Mouse (Mus musculus) right cerebral cortex, postnatal 4 days (tissue): ENCODE results near the gene Gm26558.

Source experiments
- DNase-seq: peaks from one replicate; pipeline ENCODE4 v3.0.0-alpha.2; 2022

The Gm26558 gene

DNA sequence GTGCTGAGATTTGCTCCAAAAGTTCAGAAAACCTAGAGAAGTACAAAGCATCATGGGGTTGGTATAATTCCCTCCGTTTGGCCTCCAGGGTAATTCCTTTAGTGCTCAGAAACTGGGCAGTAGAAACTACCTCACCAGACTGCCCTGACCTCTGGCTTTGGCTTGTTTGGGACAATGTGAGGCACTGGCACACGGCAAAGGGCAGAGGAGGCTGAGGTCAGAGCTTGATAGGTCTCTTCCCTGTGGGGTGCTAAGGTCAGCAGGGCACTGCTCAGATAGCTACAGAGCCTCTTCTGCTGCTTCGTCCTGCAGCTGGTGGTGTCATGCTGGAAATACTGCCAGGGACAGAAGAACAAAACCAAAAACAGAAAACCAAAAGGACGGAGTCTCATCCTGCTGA, 14.2 kb downstream of the Gm26558 start:
- no peak for DNase-seq

DNA sequence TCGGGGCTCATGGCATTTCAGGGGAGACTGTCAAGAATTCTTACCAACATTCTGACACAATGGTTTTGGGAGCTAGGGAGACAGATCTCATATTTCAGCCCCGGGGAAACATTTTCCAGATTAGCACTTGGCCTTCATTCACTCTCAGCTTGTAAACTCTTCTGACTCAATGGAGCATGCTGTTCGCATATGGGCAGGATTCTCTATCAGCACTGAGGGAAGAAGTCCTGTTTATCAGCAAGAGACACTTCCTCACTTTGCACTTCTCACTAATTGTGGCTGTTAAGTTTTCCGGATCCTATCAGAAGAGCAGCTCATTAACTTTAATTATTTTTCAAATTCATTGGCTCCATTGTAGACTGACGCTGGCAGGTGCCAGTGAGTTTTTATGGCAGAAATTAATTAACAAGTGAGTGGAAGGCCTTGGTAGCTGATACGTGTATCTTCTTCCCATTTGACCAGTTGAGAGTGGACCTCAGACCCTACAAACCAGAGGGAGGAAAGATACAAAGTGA, 16.6 kb downstream of the Gm26558 start:
- DNase-seq: no peak

DNA sequence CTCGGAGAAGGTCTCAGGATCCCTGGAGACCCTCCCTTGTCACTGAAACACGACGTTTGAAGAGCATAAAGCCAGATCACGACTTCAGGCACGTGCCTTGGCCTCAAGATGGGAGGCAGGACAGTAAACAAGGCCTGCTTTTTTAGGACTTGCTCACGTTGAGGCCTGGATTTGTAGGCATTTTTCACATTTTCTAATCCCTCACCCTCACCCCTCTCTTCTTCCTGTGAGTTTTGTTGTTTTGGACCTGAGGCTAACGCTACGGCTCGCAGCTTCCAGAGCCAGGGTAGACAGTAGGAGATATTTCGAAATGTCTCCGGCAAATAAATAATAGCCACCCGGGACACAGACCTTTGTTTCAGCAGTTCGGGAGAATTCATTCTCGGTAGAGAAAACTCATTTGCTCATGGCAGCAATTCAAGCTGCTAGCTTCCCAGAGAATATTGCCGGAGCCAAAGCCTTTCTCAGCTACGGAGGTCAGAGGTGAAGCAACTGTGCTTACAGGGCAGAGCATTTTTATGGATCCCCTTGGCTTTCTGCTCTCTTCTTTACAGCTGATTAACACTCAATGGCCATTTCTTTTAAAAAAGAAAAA, 18.8 kb downstream of the Gm26558 start:
- no peak for DNase-seq

DNA sequence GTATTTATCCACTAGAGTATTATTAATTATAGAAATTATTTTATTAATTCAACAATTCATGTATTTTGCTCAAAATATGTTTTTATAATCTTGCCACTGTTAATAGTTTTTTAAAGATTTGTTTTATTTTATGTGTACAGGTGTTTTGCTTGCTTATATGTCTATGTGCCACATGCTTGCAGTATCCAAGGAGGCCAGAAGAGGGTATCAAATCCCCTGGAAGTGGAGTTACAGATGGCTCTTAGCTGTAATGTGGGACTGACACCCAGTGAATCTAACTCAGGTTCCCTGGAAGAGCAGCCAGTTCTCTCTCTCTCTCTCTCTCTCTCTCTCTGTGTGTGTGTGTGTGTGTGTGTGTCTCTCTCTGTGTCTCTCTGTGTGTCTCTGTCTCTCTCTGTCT, 20.9 kb downstream of the Gm26558 start:
- DNase-seq: no peak

DNA sequence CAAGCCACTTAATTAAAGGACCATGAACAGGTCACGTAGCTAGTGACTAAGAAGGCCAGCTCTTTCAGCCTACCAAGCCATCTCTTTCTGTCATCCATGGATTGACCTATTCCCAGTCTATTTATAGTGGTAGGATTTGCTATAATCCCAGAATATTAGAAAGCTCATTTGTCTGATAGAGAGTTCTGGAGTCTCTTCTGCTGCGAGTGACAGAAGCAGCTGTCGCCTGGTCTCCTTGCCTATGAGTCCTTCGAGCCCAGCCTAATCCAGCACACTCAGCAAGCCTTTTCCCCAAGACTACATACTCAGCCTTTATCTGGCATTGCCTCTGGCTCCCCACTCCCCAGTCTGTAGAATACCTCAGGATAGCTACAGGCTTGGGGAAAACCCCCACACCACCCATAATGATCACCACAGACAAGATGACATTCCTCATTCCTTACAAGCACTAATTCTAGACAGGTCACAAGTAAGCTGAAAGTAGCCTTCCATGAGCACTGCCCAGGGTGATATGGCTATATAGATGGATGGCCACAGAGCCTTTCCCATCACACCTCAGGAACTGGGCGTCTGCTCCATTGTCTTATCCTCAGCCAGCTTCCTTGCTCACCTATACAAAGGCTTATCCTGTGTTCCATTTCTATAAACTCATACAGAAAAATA, 27.7 kb downstream of the Gm26558 start:
- DNase-seq: no peak

DNA sequence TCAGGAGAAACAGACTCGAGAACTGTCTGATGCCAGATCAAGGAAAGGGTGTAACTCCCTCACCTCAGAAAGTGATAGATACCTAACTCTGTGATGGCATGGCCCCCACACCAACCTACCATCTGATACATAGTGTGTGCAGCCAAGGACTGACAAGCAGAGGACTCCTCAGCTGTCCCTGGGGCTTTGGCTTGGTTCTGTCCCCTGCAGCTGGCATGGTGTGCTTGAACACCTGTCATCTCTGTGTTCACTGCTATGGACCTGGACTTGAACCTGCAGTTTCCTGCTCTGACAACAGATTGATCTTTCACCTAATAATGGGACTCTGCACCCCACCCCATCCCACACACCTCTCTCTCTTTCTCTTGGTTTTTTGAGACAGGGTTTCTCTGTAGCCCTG, 29.5 kb downstream of the Gm26558 start:
- DNase-seq: no peak

DNA sequence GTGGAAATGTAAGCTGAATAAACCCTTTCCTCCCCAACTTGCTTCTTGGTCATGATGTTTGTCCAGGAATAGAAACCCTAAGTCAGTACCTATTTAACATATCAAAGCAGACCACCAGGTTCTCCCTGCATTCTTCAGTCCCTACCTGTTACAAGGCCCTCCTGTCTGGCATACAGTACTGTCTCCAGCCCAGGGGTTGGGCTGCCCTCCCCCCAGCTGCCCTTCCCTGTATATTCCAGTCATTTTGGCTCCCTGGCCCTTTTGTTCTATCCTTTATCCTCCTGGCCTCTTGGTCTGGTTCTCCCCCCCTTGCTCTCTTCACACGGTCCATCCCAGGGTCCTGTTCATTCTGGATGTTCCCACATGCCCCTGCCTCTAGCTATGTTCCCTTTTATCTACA, 30.6 kb downstream of the Gm26558 start:
- no peak for DNase-seq

DNA sequence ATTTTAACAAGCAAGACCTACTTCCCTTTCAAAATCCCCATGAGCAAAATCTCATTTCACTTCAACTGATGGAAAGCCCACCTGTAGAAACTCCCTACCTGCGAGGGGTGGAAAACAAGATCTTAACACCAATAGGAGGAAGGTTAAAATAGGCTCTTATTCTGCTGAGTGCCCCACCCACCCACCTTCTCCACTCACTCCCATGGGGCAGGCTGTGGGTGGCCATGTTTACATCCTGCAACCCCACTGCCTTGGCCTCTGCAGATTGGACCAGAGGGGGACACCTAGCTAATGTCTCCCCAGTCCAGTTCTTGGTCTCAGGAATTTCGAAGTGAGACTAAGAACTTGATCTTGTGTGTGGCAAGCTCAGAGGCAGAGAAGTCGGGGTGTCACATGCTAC, 32.0 kb downstream of the Gm26558 start:
- no peak for DNase-seq

DNA sequence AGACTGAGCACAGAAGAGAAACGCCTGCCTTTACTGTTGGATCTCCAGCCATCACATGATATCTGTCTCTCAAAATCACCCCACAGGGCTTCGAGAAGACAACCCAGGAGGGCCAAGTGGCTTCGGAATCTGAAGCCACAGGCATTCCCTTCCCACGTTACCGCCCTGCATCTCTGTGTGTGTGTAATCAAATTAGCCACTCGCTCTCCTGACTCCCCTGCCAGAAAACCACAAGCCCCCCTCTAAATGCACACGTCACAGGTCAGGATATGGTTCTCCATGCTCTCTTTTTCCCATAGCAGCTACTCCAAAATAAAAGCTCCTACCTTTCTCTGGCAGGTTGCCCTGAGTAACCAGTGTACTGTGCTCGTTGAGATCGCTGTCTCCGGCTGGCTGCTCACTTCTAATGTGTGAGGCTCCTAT, 32.6 kb downstream of the Gm26558 start:
- peak; percentile 26 for DNase-seq

DNA sequence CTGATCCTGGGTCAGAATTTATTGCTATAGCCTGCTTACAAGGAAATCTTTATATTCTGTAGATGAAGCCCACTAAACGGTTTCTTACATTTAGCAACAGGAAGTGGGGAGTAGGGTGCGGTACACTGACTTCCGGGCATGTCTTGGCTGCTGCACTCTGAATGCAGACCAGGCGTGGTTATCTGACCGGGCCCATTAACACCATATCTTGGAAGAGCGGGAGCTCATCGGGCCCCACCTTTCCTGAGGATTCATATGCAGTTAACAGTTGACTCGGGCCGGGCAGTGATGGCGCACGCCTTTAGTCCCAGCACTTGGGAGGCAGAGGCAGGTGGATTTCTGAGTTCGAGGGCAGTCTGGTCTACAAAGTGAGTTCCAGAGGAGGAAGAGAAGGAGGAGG, 33.5 kb downstream of the Gm26558 start:
- DNase-seq: no peak

DNA sequence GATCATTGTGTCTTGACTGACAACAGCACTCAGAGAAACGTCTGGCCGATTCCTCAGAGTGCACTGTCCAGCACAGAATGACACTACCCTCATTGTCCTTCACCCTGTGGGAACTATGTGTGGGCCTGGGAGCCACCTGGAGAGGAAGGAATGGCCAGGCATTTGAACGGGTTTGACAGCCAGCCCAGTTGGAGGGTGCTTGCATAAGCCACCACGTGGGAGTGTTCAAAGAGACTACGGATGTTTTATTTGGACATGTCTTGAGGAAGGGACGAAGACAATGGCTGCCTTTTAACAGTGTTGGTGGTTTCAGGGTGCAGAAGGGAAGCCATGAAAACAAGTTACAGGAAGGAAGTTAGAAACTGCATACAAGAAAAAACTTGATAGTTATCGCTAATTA, 36.1 kb downstream of the Gm26558 start:
- DNase-seq: no peak

DNA sequence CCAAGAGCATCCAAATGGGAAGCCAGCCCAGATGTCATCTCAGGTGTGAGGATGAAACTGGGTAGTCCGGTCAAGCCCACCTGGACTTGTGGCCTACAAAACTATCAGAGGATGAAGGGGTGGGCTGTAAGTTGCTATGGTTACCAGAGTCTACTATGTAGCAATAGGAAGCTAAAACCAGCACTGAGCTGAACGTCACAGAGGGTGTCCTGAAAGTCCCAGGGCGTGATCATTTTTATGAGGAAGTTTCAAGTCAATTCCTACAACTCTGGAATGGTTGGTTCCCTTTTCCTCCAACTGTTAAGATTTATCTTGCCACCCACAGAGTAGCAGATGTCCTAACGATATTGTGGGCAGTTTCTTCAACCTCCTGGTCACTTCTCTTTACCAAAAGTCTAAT, 39.7 kb downstream of the Gm26558 start:
- no peak for DNase-seq

DNA sequence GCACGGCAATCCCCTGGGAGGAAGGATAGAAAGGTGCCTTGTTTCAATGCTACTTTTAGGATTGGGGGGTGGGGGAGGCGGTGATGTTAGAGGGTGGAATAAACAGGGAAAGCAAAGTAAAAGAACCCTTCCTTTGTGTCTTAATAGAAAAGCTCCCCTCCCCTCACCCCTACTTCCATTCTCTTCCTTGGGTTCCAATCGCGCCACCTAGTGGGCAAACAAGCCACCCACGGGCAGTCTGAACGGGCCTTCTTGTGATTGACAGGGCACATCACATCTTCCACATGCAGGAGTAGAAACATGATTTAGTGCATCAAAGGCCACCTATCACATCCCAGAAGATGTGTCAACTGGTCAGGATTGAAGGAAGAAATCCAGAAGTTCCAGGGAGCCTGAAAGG, 41.7 kb downstream of the Gm26558 start:
- DNase-seq: peak; percentile 76

DNA sequence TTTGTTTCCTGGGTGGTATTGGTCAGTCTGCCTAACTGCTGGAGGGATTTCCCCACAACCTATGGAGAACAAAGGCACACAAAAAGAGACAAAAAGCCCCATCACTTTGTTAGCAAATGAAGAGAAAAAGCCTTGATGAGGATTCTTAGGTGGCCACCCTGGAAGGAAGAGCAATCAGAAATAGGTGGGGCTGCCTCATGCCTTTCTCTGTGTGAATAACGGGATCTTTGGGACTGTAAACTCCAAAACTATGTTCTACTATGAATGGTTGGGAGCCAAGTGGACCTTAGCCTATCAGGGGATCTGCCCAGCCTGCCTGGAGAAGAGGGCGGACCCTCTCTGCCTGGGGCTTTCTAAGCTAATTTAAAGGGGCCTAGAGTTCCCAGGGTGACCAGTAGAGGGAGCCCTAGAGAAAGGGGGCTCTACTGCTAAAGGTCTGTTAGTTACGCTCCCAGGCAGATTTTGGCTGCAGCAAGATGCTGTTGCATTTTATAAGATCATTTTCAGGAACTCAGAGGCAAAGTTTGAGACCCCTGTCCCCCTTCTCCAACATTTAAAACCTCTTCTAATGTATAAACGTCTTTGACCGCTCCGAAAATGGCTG, 42.6 kb downstream of the Gm26558 start:
- DNase-seq: no peak

DNA sequence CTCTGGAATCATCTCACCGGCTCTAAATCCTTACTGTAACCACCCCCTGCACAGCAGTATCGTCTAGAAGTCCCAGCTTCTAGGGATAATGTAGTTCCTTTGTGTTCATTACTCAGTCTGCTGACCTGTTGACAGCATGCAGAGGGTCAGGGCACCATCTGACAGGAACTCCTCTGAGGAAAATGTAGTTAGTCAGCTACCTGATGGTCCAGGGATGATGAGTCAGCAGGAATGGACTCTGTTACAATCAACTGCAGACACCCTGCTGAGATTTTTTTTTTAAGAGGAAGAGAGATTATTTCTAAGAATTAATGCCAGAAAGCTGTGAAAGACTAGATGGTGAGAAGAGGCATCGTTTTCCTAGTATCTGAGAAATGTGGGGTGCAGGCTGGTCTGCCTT, 45.3 kb downstream of the Gm26558 start:
- DNase-seq: no peak

DNA sequence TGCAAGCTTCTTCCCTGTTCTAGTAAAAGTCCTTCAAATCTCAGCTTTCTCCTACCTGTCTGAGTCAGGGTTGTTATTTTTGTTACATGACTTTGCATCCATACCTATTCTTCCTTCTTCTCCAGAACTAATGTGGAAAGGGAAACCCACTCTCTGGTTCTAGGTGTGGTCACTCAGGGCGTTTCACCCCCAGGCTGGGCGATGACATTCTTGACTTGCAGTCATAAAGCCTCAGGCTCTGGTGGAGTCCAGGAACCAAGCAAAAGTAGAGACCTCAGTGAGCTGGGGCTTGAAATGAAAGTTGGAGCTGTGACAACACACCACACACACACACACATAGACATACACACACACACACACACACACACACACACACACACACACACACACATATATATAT, 45.8 kb downstream of the Gm26558 start:
- DNase-seq: no peak

DNA sequence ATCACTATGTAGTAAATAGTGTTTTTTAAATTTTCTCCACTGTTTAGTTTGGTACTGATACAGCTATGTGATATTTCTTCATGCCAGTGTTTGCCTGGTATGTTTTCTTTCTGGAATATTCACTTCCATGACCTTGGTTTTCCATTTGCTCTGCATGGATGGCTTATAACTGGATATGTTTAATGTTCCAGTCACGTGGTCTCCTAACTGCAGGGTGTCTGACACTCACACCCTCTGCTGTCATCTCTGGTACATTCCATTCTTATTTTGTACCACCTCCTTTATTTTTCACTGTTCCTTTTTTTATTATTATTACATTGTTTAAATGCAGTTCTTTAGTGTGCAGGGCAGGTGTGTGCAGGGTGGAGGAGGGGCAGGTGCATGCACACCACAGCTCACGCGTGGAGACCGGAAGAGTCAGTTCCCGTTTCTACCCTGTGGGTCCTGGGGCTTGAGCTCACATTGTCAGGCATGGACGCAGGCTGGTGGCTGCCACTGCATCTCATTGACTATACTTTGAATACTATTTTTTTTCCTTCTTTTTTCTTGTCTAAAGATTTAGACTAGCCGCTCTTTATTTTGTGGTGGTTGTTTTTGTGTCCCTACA, 47.1 kb downstream of the Gm26558 start:
- DNase-seq: no peak
